Mouse (Mus musculus): ENCODE measurements around the gene 4930452B06Rik.

4930452B06Rik gene

DNA sequence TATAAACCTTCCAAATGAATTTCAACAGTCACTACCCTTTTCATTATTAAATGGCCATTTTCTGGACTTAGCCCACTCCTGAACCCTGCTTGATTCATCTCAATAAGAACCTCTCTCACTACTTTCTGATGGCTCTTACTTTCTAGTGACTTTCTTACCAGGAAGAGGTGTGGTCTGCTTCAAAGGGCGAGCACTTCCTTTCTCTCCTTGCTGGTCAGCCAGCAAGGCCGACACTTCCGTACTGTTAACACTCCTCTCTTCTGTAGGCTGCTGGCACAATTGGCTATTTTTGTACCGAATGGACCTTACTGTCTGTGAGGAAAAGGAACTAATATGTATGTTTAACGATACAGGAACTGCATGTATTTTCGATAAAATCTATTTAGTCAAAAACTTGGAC is 148.4 kb downstream of the 4930452B06Rik start:
- DNase-seq: no peak

- DNase-seq: no peak
Measured at GRCm38 (mm10) chr14:8514071-8514470, 152.0 kb downstream of the 4930452B06Rik start.

GRCm38 (mm10) chr14:8511276-8511675 is 154.8 kb downstream of the 4930452B06Rik start:
- DNase-seq: no peak

- DNase-seq: no peak
Measured at GRCm38 (mm10) chr14:8510288-8510959, 155.6 kb downstream of the 4930452B06Rik start.

DNA sequence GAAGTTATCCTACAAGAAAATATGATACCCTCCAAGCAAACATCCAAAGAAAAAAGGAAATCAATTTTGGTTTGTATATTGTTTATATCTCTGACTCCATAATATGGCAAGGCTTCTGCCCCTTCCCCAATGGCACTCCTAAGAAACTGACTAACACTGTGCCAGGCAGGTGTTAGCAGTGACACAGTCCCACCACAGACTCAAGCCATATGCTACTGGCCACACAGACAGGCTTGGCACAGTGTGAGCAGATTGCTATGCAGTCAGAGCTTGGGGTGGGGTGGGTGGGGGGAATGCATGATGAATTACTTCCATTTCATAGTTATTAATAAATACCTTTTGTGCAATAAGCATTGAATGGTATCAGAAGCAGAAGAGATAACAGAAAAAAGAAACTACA is 157.4 kb downstream of the 4930452B06Rik start:
- no peak for DNase-seq

GRCm38 (mm10) chr14:8504206-8504605 is 161.8 kb downstream of the 4930452B06Rik start:
- no peak for DNase-seq

- no peak for DNase-seq
Measured at GRCm38 (mm10) chr14:8503345-8503744, 162.7 kb downstream of the 4930452B06Rik start.

- DNase-seq: no peak
Measured at GRCm38 (mm10) chr14:8502496-8502895, 163.5 kb downstream of the 4930452B06Rik start.

DNA sequence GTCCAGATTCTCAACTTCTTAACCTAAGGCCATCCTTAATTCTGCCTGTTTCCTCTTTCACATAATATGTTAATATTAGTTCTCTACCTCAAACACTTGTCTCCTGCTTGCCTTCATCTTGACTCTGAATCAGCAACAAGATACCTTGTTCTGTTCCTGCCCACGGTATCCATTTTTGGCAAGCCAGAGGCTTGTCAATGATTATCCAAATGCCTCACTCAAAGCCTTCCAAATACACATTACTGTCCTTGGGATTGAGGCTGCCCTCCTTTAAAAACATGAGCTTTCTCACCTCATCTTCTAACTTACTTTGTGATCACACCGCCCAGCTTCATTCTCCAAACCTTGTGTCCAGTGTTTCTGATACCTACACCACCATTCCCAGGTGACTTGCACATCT is 170.3 kb downstream of the 4930452B06Rik start:
- DNase-seq: no peak

DNA sequence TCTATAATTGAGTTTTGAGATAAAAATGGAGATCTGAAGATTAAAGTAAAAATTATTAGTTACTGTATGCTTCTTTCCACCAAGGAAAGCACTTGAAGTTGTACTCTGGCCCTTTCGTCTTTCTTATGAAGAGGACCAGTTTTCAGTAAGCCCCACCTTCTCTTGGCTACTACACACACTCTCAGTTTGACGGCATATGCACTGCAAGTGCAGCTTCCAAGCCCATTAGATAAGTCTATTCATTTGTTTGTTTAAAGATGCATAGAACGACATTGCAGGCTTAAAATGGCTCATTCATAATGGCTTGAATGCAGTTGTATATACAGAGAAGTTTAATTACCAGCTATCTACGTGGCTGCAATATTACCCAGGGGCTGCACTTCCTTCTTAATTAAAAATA is 171.1 kb downstream of the 4930452B06Rik start:
- DNase-seq: no peak

DNA sequence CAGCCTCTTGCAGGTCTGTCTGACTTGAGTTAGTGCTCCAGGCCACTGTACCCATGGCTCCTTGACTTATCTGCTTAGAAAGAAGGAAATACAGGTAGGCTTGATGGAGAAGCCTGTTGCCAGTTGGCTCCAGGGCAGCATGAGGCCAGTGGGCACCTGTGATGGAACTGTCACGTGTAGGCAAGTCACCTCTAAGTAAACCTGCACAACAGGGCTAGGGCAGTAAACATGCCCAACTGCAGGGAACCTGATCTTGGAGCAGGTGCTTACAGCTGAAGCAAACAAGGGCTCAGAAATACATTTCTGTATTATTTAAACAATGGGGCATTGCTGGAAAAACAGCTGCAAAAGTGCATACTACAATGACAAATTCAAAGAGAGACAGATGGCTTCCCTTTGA is 171.8 kb downstream of the 4930452B06Rik start:
- no peak for DNase-seq

GRCm38 (mm10) chr14:8478098-8478497 is 187.9 kb downstream of the 4930452B06Rik start:
- DNase-seq: no peak

- no peak for DNase-seq
Measured at GRCm38 (mm10) chr14:8477348-8477747, 188.7 kb downstream of the 4930452B06Rik start.

DNA sequence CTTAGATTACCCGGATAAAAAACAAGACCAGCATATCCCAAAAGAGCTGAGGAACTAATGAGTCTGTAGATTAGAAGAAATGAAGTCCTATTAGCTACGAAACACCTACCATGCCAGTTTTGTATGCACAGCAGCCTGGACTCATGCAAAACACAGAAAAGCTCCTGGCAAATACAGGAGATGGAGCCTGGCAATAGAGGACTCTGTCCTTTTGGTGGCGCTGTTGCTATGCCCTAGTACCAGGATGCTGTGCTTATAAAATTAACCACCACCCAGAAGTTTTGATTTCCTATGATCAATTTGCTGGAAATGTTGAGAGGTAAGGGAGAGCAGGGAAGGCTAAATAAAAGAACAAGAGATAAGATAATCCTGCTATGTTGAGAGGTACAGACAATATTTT is 189.4 kb downstream of the 4930452B06Rik start:
- peak; percentile 47 for DNase-seq

GRCm38 (mm10) chr14:8475851-8476250 is 190.2 kb downstream of the 4930452B06Rik start:
- DNase-seq: no peak

GRCm38 (mm10) chr14:8472884-8473283 is 193.2 kb downstream of the 4930452B06Rik start:
- DNase-seq: no peak

- DNase-seq: no peak
Measured at GRCm38 (mm10) chr14:8464401-8465154, 201.5 kb downstream of the 4930452B06Rik start.

DNA sequence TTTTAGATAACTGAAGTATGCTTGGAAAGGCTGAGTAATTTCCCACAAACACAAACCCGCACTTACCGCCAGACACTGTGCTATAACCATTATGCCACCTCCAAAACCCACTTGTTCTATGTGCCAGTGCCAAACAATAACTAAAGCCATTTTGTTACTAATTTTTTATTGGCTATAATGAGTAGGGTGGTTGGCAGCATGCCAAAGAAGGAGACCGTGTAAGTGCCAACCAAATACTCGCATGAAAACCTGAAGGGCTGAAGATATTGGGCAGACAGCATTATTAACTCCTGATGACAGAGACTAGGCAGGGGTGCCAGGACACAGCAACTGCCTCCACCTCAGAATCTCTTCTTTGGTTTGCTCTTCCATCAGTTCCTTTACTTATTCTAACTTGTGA is 203.1 kb downstream of the 4930452B06Rik start:
- no peak for DNase-seq

- DNase-seq: no peak
Measured at GRCm38 (mm10) chr14:8462321-8462909, 203.6 kb downstream of the 4930452B06Rik start.

DNA sequence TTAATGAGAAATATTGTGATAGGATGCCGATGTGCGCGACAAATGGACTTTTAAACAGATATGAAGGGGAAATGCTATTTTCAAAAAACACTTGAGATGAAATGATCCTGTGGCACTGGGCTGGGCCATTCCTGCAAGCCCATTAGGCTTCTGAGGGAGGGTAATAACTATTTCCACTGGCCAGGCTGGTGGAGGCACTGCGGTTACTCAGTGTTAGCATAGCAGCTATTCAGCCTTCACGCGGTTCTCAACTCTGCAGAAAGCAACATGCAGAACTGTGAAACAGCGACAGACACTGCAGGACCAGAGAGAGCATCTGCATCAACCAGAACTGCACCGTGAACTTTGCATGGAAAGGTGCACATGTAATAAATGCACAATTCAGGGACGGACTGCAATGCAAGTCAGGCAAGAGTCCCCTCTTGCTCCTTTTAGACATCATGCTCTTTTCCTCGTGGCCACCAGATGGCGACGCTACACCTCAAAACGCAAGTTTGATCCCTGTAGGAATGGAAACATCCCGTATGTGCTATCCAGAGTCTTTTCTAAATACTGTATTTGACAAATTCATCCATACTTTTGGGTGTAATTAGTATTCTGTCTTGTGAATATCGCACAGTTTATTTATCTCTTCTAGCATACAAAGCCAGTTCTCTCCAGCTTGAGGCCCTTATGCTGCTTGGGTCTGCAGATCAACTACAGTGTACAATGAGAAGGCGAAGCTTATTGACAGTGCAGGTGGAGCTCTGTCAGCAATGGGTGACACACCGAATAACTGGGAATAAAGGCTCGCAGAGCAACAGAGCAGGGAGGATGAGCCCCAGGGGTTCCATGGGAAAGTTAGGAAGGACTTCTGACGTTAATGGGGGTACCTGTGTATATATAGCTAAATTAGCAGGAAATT is 205.6 kb downstream of the 4930452B06Rik start:
- peak; percentile 77 for DNase-seq

- DNase-seq: no peak
Measured at GRCm38 (mm10) chr14:8459759-8460158, 206.3 kb downstream of the 4930452B06Rik start.

DNA sequence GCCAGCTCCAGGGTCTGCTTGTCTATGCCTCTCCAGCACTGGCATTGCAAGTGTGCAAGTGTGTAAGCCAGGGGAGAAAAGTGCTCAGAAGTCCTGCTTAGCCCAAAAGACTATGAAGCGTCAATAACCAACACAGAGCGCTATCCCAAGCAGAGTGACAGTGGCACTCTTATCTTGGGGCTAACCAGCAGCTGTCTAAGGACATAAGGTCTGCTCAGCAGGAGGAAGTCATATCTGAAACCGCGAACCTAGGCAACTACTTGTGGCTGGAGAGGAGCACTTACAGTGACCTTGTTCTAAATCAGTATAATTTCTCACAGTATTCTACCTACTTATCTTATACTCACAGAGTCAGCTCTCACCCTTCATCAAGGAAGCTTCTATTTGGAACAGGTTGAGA is 214.9 kb downstream of the 4930452B06Rik start:
- DNase-seq: no peak

DNA sequence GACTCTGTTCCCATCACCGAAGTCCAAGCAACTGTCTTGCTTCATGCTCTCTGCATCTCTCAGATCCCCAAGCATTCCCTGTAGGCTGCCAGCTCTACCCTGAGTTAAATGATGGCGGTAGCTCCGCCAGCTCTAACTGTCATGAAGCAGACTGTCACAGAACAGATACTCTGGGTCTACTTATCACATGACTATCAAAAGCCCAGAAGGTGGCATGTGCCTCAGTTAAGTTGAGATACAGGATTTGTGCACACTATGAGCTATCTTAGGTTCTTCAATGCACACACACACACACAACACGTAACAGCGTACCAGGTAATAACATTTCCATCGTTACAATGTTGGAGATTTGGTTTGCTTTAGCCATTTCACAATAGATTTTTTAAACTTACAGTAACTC is 215.7 kb downstream of the 4930452B06Rik start:
- DNase-seq: no peak

Measured in embryo, embryonic 11 days (tissue).